Mouse (Mus musculus) thymus, postnatal 10 days (tissue): ENCODE measurements around the gene Pygb.

Source experiments
- DNase-seq, 2 experiments: peaks; one replicate each; pipeline ENCODE4 v3.0.0; 2021; ENCODE audit warnings: low spot score in 2 of 2

The Pygb gene

DNA sequence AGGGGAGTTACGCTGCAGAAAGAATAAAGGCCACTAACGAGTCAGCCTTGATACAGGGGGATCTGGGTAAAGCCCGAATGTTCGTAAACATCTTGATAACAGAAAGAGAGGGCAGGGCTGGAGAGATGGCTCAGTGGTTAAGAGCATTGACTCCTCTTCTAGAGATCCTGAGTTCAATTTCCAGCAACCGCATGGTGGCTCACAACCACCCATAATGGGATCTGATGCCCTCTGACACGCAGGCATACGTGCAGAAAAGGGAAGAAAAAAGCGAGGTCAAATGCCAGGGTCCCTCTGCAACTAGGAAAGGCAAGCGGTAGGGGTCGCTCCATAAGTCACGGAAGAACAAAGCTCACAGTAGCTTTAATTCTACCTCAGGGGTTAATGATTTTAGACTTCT, 54.6 kb downstream of the Pygb start:
- DNase-seq: no peak

DNA sequence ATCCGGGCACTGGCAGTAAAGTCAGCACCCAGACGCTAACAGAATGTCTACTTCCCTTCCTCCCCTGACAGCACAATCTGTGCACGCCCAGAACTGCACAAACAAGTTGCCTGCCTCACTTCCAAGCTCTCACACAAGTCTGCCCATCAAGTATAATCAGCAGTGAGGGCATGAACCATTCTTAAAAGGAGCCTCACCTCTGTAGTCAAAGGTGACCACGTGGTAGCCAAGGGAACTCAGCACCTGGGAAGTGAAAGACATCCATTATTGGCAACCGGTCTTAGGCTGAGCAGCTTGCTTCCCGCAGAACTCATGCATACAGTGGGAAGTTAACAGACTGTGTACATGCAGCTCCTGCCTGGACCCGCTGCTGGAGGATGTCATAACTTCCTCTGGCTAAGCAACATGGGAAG, 55.5 kb downstream of the Pygb start:
- no peak for DNase-seq

GRCm38 (mm10) chr2:150844798-150845197, 58.3 kb downstream of the Pygb start:
- DNase-seq: no peak

DNA sequence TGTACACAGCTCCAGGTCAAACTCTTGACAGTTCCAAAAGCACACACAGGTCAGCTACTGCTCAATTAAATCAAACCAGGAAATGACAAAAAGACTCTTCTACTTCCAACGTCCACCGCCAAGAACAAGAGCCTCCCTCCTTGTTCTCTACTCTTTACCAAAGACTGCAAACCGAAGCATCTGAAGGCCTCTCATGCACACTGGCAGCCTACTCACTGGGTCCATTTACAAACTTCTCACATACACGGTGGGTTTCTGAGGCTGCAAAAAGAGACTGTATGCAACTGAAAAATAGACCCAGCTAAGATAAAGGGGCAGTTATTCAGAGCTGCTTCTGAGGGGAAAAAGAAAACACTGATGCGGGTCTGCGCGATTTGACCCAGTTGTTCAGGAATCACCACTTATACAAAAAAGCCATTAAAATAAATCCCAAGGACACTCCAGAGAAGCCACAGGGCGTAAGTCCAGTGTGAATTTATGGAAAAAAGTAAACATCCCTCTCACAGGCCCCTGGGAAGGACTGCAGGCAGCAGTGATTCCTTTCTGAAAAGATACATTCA, 61.0 kb downstream of the Pygb start:
- DNase-seq: no peak

DNA sequence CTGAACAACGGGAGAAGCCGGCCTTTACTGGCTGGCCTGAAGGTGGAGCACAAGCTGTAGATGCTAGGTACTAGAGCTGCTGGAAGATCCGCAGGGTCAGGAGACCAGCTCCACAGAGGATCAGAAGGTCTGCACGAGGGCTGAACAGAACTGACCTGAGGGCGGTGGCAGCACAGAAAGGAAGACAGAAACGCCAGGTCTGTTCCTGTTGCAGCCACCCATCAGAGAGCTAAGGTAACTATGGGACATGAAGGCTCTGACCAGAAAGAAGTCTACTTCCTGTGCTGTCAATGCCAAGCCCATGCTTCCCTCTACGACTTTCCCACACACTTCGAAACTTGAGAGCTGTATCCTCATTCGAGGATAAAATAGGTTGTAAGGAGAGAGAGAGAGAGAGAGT, 64.7 kb downstream of the Pygb start:
- no peak for DNase-seq

DNA sequence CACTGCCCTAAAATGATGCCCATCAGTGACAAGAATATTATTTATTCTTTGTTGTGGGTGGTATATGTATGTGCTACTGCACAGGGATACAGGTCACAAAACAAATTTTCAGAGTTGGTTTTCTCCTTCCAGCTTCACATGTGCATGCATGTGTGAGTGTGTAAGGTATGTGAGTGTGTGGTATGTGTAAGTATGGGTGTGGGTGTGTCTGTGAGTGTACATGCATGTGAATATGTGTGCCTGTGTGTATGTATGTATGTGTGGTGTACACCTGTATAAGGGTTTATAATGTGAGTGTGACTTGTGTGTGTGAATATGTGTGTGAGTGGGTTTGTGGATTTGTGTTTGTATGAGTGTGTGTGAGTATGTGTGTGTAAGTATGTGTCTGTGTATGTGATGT, 68.7 kb downstream of the Pygb start:
- DNase-seq: no peak

- no peak for DNase-seq
These were observed 72.4 kb downstream of the Pygb start for GRCm38 (mm10) chr2:150858724-150859487.

- no peak for DNase-seq
These were observed 73.4 kb downstream of the Pygb start for GRCm38 (mm10) chr2:150859709-150860470.

GRCm38 (mm10) chr2:150861128-150861527, 74.6 kb downstream of the Pygb start:
- DNase-seq: no peak

- DNase-seq: no peak
These were observed 80.5 kb downstream of the Pygb start for GRCm38 (mm10) chr2:150867021-150867420.

GRCm38 (mm10) chr2:150869446-150869845, 82.9 kb downstream of the Pygb start:
- peak in 1 of 2 experiments; percentile 10 for DNase-seq

DNA sequence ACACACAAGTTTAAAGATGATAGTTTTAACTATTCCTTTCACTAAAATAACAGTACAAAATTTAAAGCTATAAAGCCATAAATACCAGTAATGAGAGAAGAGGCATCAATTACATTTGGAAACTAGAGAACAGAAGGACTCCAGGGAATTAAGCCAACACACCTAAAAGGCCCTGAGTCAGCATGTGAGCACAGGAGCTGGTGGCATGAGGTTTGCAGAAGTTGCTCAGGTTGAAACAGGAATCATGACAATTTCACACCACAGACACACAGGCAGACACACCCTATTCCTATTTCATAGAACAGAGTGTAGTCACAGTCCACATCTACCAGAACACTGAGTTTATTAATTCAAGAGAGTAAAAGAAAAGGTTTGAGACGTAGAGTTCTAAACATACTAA, 88.0 kb downstream of the Pygb start:
- DNase-seq: no peak

- no peak for DNase-seq
These were observed 88.7 kb downstream of the Pygb start for GRCm38 (mm10) chr2:150875226-150875625.

GRCm38 (mm10) chr2:150877561-150877960, 91.0 kb downstream of the Pygb start:
- DNase-seq: no peak
